Mouse (Mus musculus) brain, embryonic 14.5 days (tissue): ENCODE measurements around the gene Tpst2.

ENCODE experiments used
- CTCF ChIP-seq: fragments of 200-500 bp; IDR thresholded peaks from 2 replicates; pipeline ENCODE4 v1.5.1; 2012; ENCODE audit warnings: inconsistent platforms, mild to moderate bottlenecking, moderate library complexity, borderline replicate concordance; ENCODE audit not compliant: insufficient read depth, insufficient read length; ENCODE audit errors: extremely low read depth
- POLR2A ChIP-seq: fragments of 200-500 bp; IDR thresholded peaks from 2 replicates; pipeline ENCODE4 v1.6.1; 2012; ENCODE audit warnings: mild to moderate bottlenecking, inconsistent platforms, borderline replicate concordance; ENCODE audit not compliant: poor library complexity, insufficient read depth, insufficient read length, severe bottlenecking; ENCODE audit errors: extremely low read depth

DNA sequence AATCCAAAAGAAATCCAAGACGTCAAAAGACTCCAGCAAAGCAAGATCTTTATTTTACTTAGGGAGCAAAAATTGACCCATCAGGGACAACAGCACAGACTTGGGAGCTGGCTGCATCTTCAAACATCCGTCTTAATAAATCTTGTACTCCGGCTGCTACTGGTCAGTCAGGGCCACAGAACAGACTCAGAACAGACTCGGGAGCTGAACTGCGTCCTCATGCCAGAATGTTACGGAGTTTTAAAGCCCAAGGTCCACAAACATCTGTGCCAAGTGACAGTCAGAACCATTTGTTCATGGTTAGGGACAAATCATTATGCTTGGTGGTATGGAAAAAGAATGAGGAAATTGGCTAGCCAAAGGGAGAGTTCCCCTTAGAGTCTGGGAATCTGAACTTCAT, 46.8 kb downstream of the Tpst2 start:
- TF ChIP-seq CTCF, result no peak
- TF ChIP-seq POLR2A, result no peak
